Mouse (Mus musculus) myocyte (in vitro differentiated cells): ENCODE results near the gene Hlcs.

ENCODE experiments used
- CEBPB ChIP-seq: IDR thresholded peaks from 2 replicates; pipeline ENCODE4 v1.6.1; 2011; ENCODE audit warnings: mild to moderate bottlenecking, moderate library complexity; ENCODE audit not compliant: poor library complexity, insufficient read depth, severe bottlenecking
- E2F4 ChIP-seq: IDR thresholded peaks from one replicate; pipeline ENCODE4 v1.6.1; 2011; ENCODE audit warnings: mild to moderate bottlenecking, control low read depth, moderate library complexity; ENCODE audit not compliant: insufficient read depth
- MAX ChIP-seq: IDR thresholded peaks from one replicate; pipeline ENCODE4 v1.6.1; 2011; ENCODE audit warnings: low read depth, mild to moderate bottlenecking, control low read depth
- MYOD1 ChIP-seq, 3 experiments: IDR thresholded peaks; one replicate each; pipeline ENCODE4 v1.6.1; 2011; ENCODE audit warnings: control low read depth in 2 of 3, low read depth in 2 of 3, mild to moderate bottlenecking in 2 of 3, moderate library complexity in 1 of 3; ENCODE audit not compliant: insufficient read length in 2 of 3, control insufficient read depth in 1 of 3
- MYOG ChIP-seq, 3 experiments: IDR thresholded peaks; one replicate each; pipeline ENCODE4 v1.6.1; 2011; ENCODE audit warnings: control low read depth in 2 of 3, low read depth in 2 of 3, mild to moderate bottlenecking in 2 of 3; ENCODE audit not compliant: insufficient read length in 2 of 3, control insufficient read depth in 1 of 3, insufficient read depth in 1 of 3
- POLR2A ChIP-seq: IDR thresholded peaks from one replicate; pipeline ENCODE4 v1.6.1; 2011; ENCODE audit warnings: low read depth, mild to moderate bottlenecking, control low read depth, moderate library complexity; ENCODE audit not compliant: insufficient read length
- POLR2AphosphoS2 ChIP-seq: IDR thresholded peaks from one replicate; pipeline ENCODE4 v1.6.1; 2011; ENCODE audit warnings: low read depth, control low read depth; ENCODE audit not compliant: insufficient read length
- REST ChIP-seq: IDR thresholded peaks from one replicate; pipeline ENCODE4 v1.6.1; 2011; ENCODE audit warnings: mild to moderate bottlenecking, control low read depth, moderate library complexity; ENCODE audit not compliant: insufficient read depth, insufficient read length
- SRF ChIP-seq: IDR thresholded peaks from one replicate; pipeline ENCODE4 v1.6.1; 2011; ENCODE audit warnings: low read depth; ENCODE audit not compliant: control insufficient read depth, insufficient read length
- TCF12 ChIP-seq: IDR thresholded peaks from one replicate; pipeline ENCODE4 v1.6.1; 2011; ENCODE audit warnings: mild to moderate bottlenecking, control low read depth; ENCODE audit not compliant: poor library complexity, insufficient read depth, severe bottlenecking
- TCF3 ChIP-seq: IDR thresholded peaks from one replicate; pipeline ENCODE4 v1.6.1; 2011; ENCODE audit warnings: low read depth, control low read depth; ENCODE audit not compliant: insufficient read length
- USF1 ChIP-seq: IDR thresholded peaks from one replicate; pipeline ENCODE4 v1.6.1; 2011; ENCODE audit warnings: low read depth, mild to moderate bottlenecking, control low read depth, moderate library complexity

DNA sequence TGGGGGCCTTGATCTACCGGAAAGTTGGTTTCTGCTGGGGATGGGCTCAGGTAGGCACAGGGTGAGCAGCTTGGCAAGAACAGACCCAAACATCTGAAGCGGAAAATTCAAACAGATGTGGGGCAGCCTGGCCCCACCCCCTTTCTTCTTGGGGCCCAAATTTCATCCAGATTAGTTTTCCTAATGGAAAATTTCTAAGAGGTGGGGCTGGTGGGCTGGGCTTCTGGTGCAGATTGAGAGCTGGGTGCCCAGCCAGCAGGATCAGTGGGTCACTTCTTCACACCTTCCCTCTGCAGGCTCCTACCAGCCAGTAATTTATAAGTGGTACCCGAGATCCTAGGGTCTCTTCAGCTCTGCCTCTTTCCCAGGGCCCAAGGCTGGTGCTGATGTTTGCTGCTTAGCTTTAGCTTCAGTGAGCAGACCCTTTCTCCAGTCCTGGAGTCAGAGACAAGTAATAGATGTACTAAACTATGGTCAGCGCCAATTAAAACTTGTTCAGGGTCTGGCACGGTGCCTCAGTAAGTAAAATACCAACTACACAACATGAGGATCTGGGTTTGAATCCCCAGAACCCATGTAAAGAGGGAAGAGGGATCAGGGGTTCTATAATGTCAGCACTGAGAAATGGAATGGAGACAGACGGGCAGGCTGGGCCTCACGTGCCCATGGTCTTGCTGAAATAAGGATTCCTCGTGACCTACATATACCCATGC is 231.2 kb downstream of the Hlcs start:
- TF ChIP-seq TCF12 (no peak), POLR2AphosphoS2 (no peak), SRF (no peak), USF1 (no peak), POLR2A (no peak), MAX (no peak), MYOD1 (IDR thresholded peaks at IDR 0.05; ENCODE audit: control insufficient read depth in 1 of 3, insufficient read length in 2 of 3, low read depth in 2 of 3) (no peak), REST (no peak), TCF3 (no peak), E2F4 (no peak), CEBPB (no peak), MYOG (IDR thresholded peaks at IDR 0.05; ENCODE audit: control insufficient read depth in 1 of 3, insufficient read depth in 1 of 3, insufficient read length in 2 of 3, low read depth in 2 of 3) (no peak)
